Mouse (Mus musculus): ENCODE data around the gene Atg4a. TPM values are rescaled to one million over a fixed set of nuclear protein-coding genes. Genes with fewer than 3 reads are reported as not detected.

Atg4a gene
- polyA plus RNA-seq, 2 experiments: 12.4 to 23.2 TPM

DNA sequence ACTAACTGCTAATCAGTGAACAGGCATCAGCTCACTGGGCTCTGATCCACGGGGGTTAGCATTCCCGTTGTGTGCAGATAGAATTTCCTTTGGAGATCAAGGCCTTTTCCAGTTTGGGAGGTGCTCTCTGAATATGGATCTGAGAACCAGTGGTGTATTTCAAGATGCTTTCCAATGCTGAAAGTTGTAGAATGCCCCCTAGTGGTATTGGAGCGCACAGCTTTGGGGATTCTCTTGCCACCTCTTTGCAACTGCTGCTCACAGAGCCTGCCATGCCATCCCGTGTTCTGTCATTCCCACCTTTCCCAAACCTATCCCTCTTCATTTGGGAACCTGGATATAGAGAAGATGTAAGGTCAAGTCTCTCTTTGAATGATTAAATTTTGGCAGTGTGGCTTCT lies 201.5 kb downstream of the Atg4a start:
- H3K9me3 ChIP-seq (ENCODE audit: control insufficient read depth, low read length): no peaks in the 10 kb centered on the region
- no peak for ATAC-seq (ENCODE audit: low FRiP score, low read depth)
- no peaks in the 10 kb centered on the region for H3K4me1 ChIP-seq (ENCODE audit: control insufficient read depth, insufficient read depth, low read length)
- H3K27me3 ChIP-seq (ENCODE audit: control insufficient read depth, insufficient read depth, low read length): 0 out of 2 replicates have a peak, but pooled peaks cover 3% of the 10 kb centered on the region
- 46% methylated on average over 4 of the region's 4 CpGs for WGBS
- H3K9ac ChIP-seq (ENCODE audit: low read depth, low read length, severe bottlenecking): no peak overlapping the region
- no peak overlapping the region for H3K4me2 ChIP-seq (replicated peaks; ENCODE audit: low read depth, low read length, severe bottlenecking)
- H3K36me3 ChIP-seq (ENCODE audit: control insufficient read depth, insufficient read depth, low read length): no peaks in the 10 kb centered on the region
- no peak overlapping the region for H3K4me3 ChIP-seq (replicated peaks; ENCODE audit: low read length)
- H3K27ac ChIP-seq (replicated peaks; ENCODE audit: low read depth, low read length): no peak overlapping the region
- DNase-seq (ENCODE audit: low spot score): no peak
- no peak for TF ChIP-seq POLR2A (IDR thresholded peaks at IDR 0.05; ENCODE audit: borderline replicate concordance, extremely low read depth, insufficient read depth, insufficient read length)

DNA sequence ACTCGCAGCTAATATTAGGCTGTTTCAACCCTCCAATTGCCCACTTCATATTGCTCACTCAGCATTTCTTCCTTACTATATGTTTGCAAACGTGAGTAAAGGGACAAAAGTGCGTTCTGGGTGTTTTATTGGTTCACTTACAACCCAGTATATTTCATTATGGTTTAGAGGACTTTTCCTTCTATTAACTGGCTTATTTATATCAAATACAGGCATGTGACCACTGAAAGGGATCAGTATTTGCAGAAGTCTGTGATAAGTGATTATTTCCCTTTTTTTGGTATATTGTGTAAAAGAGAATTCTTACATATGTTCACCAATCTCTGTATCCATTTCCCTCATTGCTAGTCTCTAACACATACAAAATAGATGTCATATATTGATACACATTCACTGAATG lies 203.7 kb downstream of the Atg4a start:
- no peak for DNase-seq (ENCODE audit: low spot score)
- WGBS: 56% methylated on average over 3 of the region's 3 CpGs
- no peak for ATAC-seq (ENCODE audit: low FRiP score, low read depth)
- no peak overlapping the region for H3K4me2 ChIP-seq (replicated peaks; ENCODE audit: low read depth, low read length, severe bottlenecking)
- no peak overlapping the region for H3K4me3 ChIP-seq (replicated peaks; ENCODE audit: low read length)
- TF ChIP-seq POLR2A (IDR thresholded peaks at IDR 0.05; ENCODE audit: borderline replicate concordance, extremely low read depth, insufficient read depth, insufficient read length): no peak
- H3K9me3 ChIP-seq (ENCODE audit: control insufficient read depth, low read length): no peaks in the 10 kb centered on the region
- H3K9ac ChIP-seq (ENCODE audit: low read depth, low read length, severe bottlenecking): no peak overlapping the region
- no peak overlapping the region for H3K27ac ChIP-seq (replicated peaks; ENCODE audit: low read depth, low read length)
- H3K27me3 ChIP-seq (ENCODE audit: control insufficient read depth, insufficient read depth, low read length): 0 out of 2 replicates have a peak, but pooled peaks cover 3% of the 10 kb centered on the region
- H3K4me1 ChIP-seq (ENCODE audit: control insufficient read depth, insufficient read depth, low read length): no peaks in the 10 kb centered on the region
- H3K36me3 ChIP-seq (ENCODE audit: control insufficient read depth, insufficient read depth, low read length): no peaks in the 10 kb centered on the region

DNA sequence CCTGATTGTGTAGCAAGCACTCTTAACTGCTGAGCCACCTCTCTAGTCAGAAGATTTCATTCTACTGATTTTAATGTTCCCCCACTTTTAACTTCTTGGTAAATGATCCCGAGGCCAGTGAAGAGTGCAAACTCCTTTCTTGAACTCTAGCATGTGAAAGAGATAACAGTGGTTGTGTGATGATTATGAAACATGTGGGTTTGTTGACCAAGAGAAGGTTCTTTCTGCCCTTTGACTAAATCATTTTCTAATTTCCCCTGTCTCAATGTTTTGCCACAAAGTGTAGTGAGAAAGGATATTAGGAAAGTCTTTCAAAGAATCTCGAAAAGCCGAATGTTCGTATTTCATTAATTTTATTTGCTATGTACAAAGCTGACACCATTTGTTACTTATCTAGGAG lies 208.4 kb downstream of the Atg4a start:
- no peak overlapping the region for H3K4me2 ChIP-seq (replicated peaks; ENCODE audit: low read depth, low read length, severe bottlenecking)
- DNase-seq (ENCODE audit: low spot score) (no peak), ATAC-seq (ENCODE audit: low FRiP score, low read depth) (no peak)
- no peak for TF ChIP-seq POLR2A (IDR thresholded peaks at IDR 0.05; ENCODE audit: borderline replicate concordance, extremely low read depth, insufficient read depth, insufficient read length)
- H3K9me3 ChIP-seq (ENCODE audit: control insufficient read depth, low read length): no peaks in the 10 kb centered on the region
- H3K9ac ChIP-seq (ENCODE audit: low read depth, low read length, severe bottlenecking): no peak overlapping the region
- H3K4me3 ChIP-seq (replicated peaks; ENCODE audit: low read length): no peak overlapping the region
- no peak overlapping the region for H3K27ac ChIP-seq (replicated peaks; ENCODE audit: low read depth, low read length)
- H3K4me1 ChIP-seq (ENCODE audit: control insufficient read depth, insufficient read depth, low read length): no peaks in the 10 kb centered on the region
- H3K27me3 ChIP-seq (ENCODE audit: control insufficient read depth, insufficient read depth, low read length): peaks cover 3% of the 10 kb centered on the region; the same call in 1 of the 2 replicates
- no peaks in the 10 kb centered on the region for H3K36me3 ChIP-seq (ENCODE audit: control insufficient read depth, insufficient read depth, low read length)
- 94% methylated on average over 4 of the region's 4 CpGs for WGBS

DNA sequence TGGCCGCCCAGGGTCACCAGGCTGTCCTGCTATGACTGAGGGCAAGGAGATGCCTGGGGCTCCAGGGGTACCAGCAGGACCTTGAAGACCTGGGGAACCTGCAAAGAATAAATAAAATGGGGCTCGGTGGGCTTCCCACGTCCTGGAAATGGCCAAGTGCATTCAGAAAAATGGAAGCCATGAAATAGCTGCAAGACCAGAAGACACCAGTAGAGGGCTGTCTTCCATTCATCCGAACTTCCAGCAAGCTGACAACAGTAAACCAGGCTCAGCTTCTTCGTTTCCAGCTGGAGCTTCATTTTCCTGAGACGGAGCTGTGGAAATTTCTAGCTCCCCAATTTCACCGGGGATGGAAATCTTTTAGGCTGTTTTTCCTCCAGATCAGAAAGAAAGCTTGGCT lies 218.6 kb downstream of the Atg4a start:
- no peak overlapping the region for H3K4me2 ChIP-seq (replicated peaks; ENCODE audit: low read depth, low read length, severe bottlenecking)

DNA sequence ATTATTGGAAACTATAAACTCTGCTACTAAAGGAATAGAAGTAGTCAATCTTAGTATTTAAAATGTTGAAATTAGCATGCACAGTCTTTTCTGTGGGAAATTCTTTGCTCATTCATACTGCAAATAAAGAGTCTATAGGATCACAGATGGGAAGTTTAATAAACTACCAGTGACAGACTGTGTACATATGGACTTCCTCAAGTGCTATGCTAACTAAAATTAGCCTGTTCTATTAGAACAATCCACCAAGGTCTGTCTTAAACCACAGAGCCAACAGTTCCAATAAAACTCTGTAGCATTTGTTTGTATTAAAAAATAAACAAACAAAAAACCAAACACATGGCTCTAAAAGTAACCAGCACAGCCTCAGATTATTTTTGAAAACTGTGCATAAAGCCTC lies 238.3 kb downstream of the Atg4a start:
- no peak for ATAC-seq (ENCODE audit: low FRiP score, low read depth)
- peaks cover 5% of the 10 kb centered on the region; the same call in 1 of the 2 replicates for H3K27me3 ChIP-seq (ENCODE audit: control insufficient read depth, insufficient read depth, low read length)
- TF ChIP-seq POLR2A (IDR thresholded peaks at IDR 0.05; ENCODE audit: borderline replicate concordance, extremely low read depth, insufficient read depth, insufficient read length): no peak

More for the DNA sequence above, 218.6 kb downstream of the Atg4a start:
- Histone ChIP-seq H3K36me3 (ENCODE audit: control insufficient read depth, insufficient read depth, low read length) (no peaks in the 10 kb centered on the region), H3K4me1 (ENCODE audit: control insufficient read depth, insufficient read depth, low read length) (no peaks in the 10 kb centered on the region), H3K27ac (replicated peaks; ENCODE audit: low read depth, low read length) (no peak overlapping the region), H3K4me3 (replicated peaks; ENCODE audit: low read length) (no peak overlapping the region), H3K9me3 (ENCODE audit: control insufficient read depth, low read length) (no peaks in the 10 kb centered on the region), H3K27me3 (ENCODE audit: control insufficient read depth, insufficient read depth, low read length) (no peaks in the 10 kb centered on the region; the same call in 1 of the 2 replicates), H3K9ac (ENCODE audit: low read depth, low read length, severe bottlenecking) (no peak overlapping the region)
- ATAC-seq (ENCODE audit: low FRiP score, low read depth) (no peak), DNase-seq (ENCODE audit: low spot score) (peak; percentile 39)
- WGBS: 44% methylated on average over 7 of the region's 7 CpGs
- TF ChIP-seq POLR2A (IDR thresholded peaks at IDR 0.05; ENCODE audit: borderline replicate concordance, extremely low read depth, insufficient read depth, insufficient read length): no peak

DNA sequence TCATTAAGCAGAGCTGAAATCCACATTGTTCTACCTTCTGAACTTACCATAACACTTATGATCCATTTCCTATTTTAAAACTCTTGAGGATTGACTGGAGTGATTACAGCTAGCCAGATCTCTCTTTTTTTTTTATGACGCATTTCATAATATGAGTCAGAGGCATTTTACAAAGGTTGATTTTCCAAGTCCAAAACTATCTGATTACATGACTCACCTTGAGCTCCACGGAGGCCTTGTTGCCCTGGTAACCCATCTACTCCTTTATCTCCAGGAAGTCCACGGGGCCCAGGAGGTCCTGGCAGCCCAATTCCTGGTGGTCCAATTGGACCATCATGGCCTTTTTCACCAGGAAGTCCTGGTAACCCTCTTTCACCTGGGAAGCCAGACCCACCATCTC lies 242.3 kb downstream of the Atg4a start:
- no peak for TF ChIP-seq POLR2A (IDR thresholded peaks at IDR 0.05; ENCODE audit: borderline replicate concordance, extremely low read depth, insufficient read depth, insufficient read length)

More for the DNA sequence above, 238.3 kb downstream of the Atg4a start:
- Histone ChIP-seq H3K4me1 (ENCODE audit: control insufficient read depth, insufficient read depth, low read length) (no peaks in the 10 kb centered on the region), H3K4me2 (replicated peaks; ENCODE audit: low read depth, low read length, severe bottlenecking) (no peak overlapping the region), H3K27ac (replicated peaks; ENCODE audit: low read depth, low read length) (no peak overlapping the region), H3K36me3 (ENCODE audit: control insufficient read depth, insufficient read depth, low read length) (no peaks in the 10 kb centered on the region), H3K9ac (ENCODE audit: low read depth, low read length, severe bottlenecking) (no peak overlapping the region), H3K9me3 (ENCODE audit: control insufficient read depth, low read length) (no peaks in the 10 kb centered on the region), H3K4me3 (replicated peaks; ENCODE audit: low read length) (no peak overlapping the region)
- no peak for DNase-seq (ENCODE audit: low spot score)

More for the DNA sequence above, 242.3 kb downstream of the Atg4a start:
- Histone ChIP-seq H3K4me2 (replicated peaks; ENCODE audit: low read depth, low read length, severe bottlenecking) (no peak overlapping the region), H3K4me1 (ENCODE audit: control insufficient read depth, insufficient read depth, low read length) (no peaks in the 10 kb centered on the region), H3K4me3 (replicated peaks; ENCODE audit: low read length) (no peak overlapping the region), H3K27me3 (ENCODE audit: control insufficient read depth, insufficient read depth, low read length) (peaks cover 1% of the 10 kb centered on the region; the same call in 1 of the 2 replicates), H3K9ac (ENCODE audit: low read depth, low read length, severe bottlenecking) (no peak overlapping the region), H3K27ac (replicated peaks; ENCODE audit: low read depth, low read length) (no peak overlapping the region), H3K36me3 (ENCODE audit: control insufficient read depth, insufficient read depth, low read length) (no peaks in the 10 kb centered on the region), H3K9me3 (ENCODE audit: control insufficient read depth, low read length) (no peaks in the 10 kb centered on the region)
- DNase-seq (ENCODE audit: low spot score): no peak
- 68% methylated on average over 3 of the region's 3 CpGs for WGBS
- no peak for ATAC-seq (ENCODE audit: low FRiP score, low read depth)

Measured in limb, embryonic 14.5 days (tissue).